Mouse (Mus musculus) limb, embryonic 14.5 days (tissue): ENCODE results near the gene Napa. TPM values are rescaled to one million over a fixed set of nuclear protein-coding genes. Genes with fewer than 3 reads are reported as not detected.

Experiments
- ATAC-seq: fragments of 200-750 bp; cut with Nextera tagmentation; 2 replicates; pipeline ENCODE4 v1.8.0; 2017; ENCODE audit warnings: low read depth, moderate number of reproducible peaks, moderate TSS enrichment; ENCODE audit not compliant: low FRiP score
- DNase-seq: peaks from one replicate; pipeline ENCODE4 v3.0.0-alpha.2; 2015; ENCODE audit warnings: low spot score
- H3K27ac ChIP-seq: fragments of 300-500 bp; sonication (generic); replicated peaks from 2 replicates; pipeline ENCODE4 v1.5.1; 2014; ENCODE audit warnings: low read depth, mild to moderate bottlenecking, low read length, moderate library complexity, mixed read lengths
- H3K27me3 ChIP-seq: fragments of 300-500 bp; sonication (generic); 2 replicates; pipeline ENCODE4 v1.6.1; 2014; ENCODE audit warnings: low read length, mixed read lengths; ENCODE audit not compliant: control insufficient read depth, insufficient read depth
- H3K36me3 ChIP-seq: fragments of 300-500 bp; sonication (generic); 2 replicates; pipeline ENCODE4 v1.6.1; 2014; ENCODE audit warnings: mild to moderate bottlenecking, low read length, moderate library complexity, mixed read lengths; ENCODE audit not compliant: control insufficient read depth, insufficient read depth
- H3K4me1 ChIP-seq: fragments of 300-500 bp; sonication (generic); 2 replicates; pipeline ENCODE4 v1.6.1; 2014; ENCODE audit warnings: antibody characterized with exemption, low read length, mixed read lengths; ENCODE audit not compliant: control insufficient read depth, insufficient read depth
- H3K4me2 ChIP-seq: fragments of 300-500 bp; sonication (generic); replicated peaks from 2 replicates; pipeline ENCODE4 v1.6.1; 2014; ENCODE audit warnings: low read depth, mild to moderate bottlenecking, low read length, moderate library complexity; ENCODE audit not compliant: severe bottlenecking
- H3K4me3 ChIP-seq: fragments of 300-500 bp; sonication (generic); replicated peaks from 2 replicates; pipeline ENCODE4 v1.5.1; 2014; ENCODE audit warnings: low read length
- H3K9ac ChIP-seq: fragments of 300-500 bp; sonication (generic); 2 replicates; pipeline ENCODE4 v1.6.1; 2014; ENCODE audit warnings: mild to moderate bottlenecking, low read depth, low read length, moderate library complexity; ENCODE audit not compliant: severe bottlenecking
- H3K9me3 ChIP-seq: fragments of 300-500 bp; sonication (generic); 2 replicates; pipeline ENCODE4 v1.6.1; 2016; ENCODE audit warnings: low read length; ENCODE audit not compliant: control insufficient read depth
- POLR2A ChIP-seq: fragments of 200-500 bp; IDR thresholded peaks from 2 replicates; pipeline ENCODE4 v1.8.0; 2012; ENCODE audit warnings: inconsistent platforms, mild to moderate bottlenecking, moderate library complexity, borderline replicate concordance; ENCODE audit not compliant: insufficient read depth, insufficient read length; ENCODE audit errors: extremely low read depth
- WGBS: fragments of 180-500 bp; shearing (Covaris S2); extraction: QIAGEN DNeasy Blood & Tissue Kit; methylation state at CpG from one replicate; pipeline ENCODE4 v1.1.7; 2014; 5-methylcytosine and 5-hydroxymethylcytosine counted together
- polyA plus RNA-seq, 2 experiments: library from polyadenylated mRNA; depleted of rRNA in 1 of 2; stranded (reverse) in 1 of 2; unstranded in 1 of 2; fragments of >200 nt; fragmentation: Nextera tagmentation in 1 of 2; extraction: Ambion mirVana in 1 of 2; gene quantifications; 2 replicates each; pipeline versions ENCODE4 v1.2.1 to v1.2.3; 2012 to 2014

Gene Napa
- polyA plus RNA-seq, 2 experiments: 206 to 212 TPM

DNA sequence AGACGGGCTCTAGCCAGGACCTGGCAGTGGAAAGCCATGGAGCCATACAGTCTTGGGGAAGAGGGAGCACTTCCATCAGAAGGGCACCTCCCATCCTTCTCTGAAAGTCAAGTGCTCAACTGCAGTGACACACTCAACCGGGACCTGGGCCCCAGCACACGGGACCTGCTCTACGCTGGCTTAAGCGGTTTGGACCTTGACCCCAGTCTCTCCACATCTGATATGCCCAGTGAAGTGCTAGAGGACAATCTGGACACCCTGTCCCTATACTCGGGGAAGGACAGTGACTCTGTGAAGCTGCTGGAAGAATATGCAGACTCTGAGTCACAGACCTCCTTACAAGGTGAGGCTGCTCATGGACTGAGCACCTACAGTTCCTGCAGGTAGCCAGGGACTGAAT lies 26.4 kb upstream of the Napa start:
- Histone ChIP-seq H3K27me3 (no peaks in the 10 kb centered on the region), H3K4me1 (no peaks in the 10 kb centered on the region), H3K9me3 (no peaks in the 10 kb centered on the region), H3K4me2 (no peak overlapping the region), H3K9ac (no peak overlapping the region), H3K4me3 (no peak overlapping the region), H3K27ac (no peak overlapping the region), H3K36me3 (no peaks in the 10 kb centered on the region)
- 78% methylated on average over 6 of the region's 6 CpGs for WGBS
- DNase-seq: no peak
- no peak for TF ChIP-seq POLR2A
- no peak for ATAC-seq

DNA sequence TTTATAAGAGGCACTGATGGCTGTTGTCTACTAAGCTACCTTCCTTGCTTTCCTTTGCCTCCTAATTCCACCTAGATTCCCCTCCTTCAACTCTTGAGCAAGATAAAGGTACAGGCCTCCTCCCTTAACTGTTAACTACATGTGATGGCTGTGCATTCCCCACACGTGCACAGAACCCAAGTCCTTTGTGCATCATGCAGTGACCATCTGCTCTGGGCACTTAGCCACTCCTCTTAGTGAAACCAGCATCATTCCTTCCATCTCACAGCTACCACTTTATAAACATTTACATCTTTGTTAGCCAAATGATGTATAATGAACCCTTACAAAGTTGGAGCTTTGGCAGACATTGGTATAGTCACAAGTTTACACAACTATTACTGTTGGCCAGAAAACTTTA lies 18.3 kb upstream of the Napa start:
- Histone ChIP-seq H3K27ac (no peak overlapping the region), H3K9ac (no peak overlapping the region), H3K4me1 (no peaks in the 10 kb centered on the region), H3K9me3 (no peaks in the 10 kb centered on the region), H3K36me3 (no peaks in the 10 kb centered on the region), H3K27me3 (no peaks in the 10 kb centered on the region), H3K4me3 (no peak overlapping the region), H3K4me2 (no peak overlapping the region)
- no peak for DNase-seq
- WGBS: 70% methylated on average over 1 of the region's 1 CpGs
- no peak for ATAC-seq
- no peak for TF ChIP-seq POLR2A

DNA sequence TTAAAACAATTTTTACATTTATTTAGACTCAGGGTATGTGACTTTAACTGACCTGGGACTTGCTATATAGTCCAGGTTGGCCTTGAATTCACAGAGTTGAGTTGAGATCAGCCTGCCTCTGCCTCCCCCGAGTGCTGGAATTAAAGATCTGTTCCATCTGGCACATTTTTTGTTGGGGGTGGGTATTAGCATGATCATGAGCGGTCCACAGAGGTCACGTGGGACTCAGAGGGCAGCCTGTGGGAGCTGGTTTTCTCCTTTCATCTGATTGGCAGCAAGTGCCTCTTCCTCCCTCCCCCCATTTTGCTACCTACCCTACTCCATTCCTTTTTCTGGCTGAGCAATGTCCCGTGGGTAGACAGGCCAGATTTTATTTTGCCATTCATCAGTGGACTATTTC lies 17.7 kb upstream of the Napa start:
- Histone ChIP-seq H3K36me3 (no peaks in the 10 kb centered on the region), H3K27ac (no peak overlapping the region), H3K9me3 (no peaks in the 10 kb centered on the region), H3K9ac (no peak overlapping the region), H3K4me3 (no peak overlapping the region), H3K4me2 (no peak overlapping the region), H3K4me1 (no peaks in the 10 kb centered on the region), H3K27me3 (no peaks in the 10 kb centered on the region)
- 65% methylated on average over 4 of the region's 4 CpGs for WGBS
- TF ChIP-seq POLR2A: no peak
- DNase-seq (no peak), ATAC-seq (no peak)

DNA sequence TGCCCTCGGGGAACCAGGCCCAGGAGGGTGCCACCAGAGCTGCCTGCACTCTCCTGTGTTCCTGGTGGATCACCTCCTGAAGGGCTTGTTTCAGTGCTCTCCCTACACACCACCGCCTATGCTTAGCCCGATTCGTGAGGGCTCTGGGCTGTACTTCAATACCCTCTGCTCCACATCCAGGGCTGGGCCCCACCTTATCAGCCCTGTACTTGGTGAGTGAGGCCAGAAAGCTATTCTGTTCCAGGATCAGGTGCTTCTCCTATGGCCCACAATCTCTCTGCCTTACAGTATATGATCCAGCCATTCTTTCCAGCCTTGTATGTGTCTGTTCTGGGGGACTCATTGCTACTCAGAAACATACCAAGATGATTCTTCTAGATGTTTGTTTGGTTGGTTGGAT lies 14.9 kb upstream of the Napa start:
- H3K9ac ChIP-seq: no peak overlapping the region
- no peaks in the 10 kb centered on the region for H3K9me3 ChIP-seq
- no peak overlapping the region for H3K4me3 ChIP-seq
- DNase-seq: no peak
- no peaks in the 10 kb centered on the region for H3K36me3 ChIP-seq
- no peak overlapping the region for H3K27ac ChIP-seq
- 71% methylated on average over 4 of the region's 4 CpGs for WGBS
- no peak for TF ChIP-seq POLR2A
- no peaks in the 10 kb centered on the region for H3K27me3 ChIP-seq
- no peaks in the 10 kb centered on the region for H3K4me1 ChIP-seq
- no peak for ATAC-seq
- no peak overlapping the region for H3K4me2 ChIP-seq

DNA sequence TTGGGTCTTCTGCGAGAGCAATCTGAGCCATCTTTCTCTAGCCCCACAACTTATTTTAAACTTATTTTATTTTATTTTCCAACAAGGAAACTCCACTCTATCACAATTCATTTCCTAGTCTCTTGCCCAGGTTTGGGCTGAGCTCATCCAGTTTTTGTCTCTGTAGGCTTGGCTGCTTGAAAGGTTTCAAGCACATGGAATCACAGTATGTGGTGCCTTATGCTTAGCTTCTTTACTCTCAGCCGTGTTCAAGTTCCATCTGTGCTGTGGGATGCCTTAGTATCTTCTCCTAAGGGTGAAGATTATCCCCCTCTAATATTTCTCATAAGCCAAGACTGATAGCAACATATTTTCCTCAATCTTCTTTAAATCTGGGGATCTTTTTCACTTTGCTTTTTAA lies 10.7 kb upstream of the Napa start:
- 67% methylated on average over 2 of the region's 2 CpGs for WGBS
- Histone ChIP-seq H3K27ac (no peak overlapping the region), H3K36me3 (no peaks in the 10 kb centered on the region), H3K4me2 (no peak overlapping the region), H3K9ac (no peak overlapping the region), H3K4me3 (no peak overlapping the region), H3K4me1 (no peaks in the 10 kb centered on the region), H3K27me3 (no peaks in the 10 kb centered on the region), H3K9me3 (no peaks in the 10 kb centered on the region)
- no peak for TF ChIP-seq POLR2A
- DNase-seq: no peak
- no peak for ATAC-seq

DNA sequence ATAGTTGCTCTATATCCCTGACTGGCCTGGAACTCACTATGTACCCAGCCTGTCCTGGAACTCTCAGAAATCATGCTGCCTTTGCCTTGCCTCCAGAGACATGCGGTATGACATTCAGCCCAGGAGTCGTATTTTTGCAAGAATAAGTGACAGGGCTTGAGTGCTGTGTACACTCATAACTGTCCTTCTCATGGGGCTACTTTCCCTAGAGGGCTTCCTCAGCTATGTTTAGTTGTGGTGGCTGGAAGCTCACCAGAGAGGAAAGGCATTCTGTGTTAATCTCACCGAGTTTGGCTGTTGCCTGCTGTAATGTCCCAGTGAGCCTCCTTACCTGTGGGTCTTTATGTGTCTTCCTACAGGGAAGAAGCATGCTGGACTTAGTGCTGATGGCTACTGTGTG lies 3.7 kb upstream of the Napa start:
- peaks cover 8% of the 10 kb centered on the region for H3K4me1 ChIP-seq
- H3K9ac ChIP-seq: no peak overlapping the region
- H3K9me3 ChIP-seq: no peaks in the 10 kb centered on the region
- no peak for TF ChIP-seq POLR2A
- H3K27me3 ChIP-seq: no peaks in the 10 kb centered on the region
- no peak overlapping the region for H3K4me3 ChIP-seq
- no peak overlapping the region for H3K4me2 ChIP-seq
- 67% methylated on average over 3 of the region's 3 CpGs for WGBS
- H3K27ac ChIP-seq: no peak overlapping the region
- ATAC-seq (no peak), DNase-seq (no peak)
- H3K36me3 ChIP-seq: no peaks in the 10 kb centered on the region
